Mouse (Mus musculus) testis, adult 2 months (tissue): ENCODE data around the gene Pde4dip. TPM values are rescaled to one million over a fixed set of nuclear protein-coding genes. Genes with fewer than 3 reads are reported as not detected.

Experiments
- H3K27ac ChIP-seq: fragments of 200-500 bp; 2 replicates; pipeline ENCODE4 v1.5.1; 2012; ENCODE audit warnings: low read depth, low read length; ENCODE audit not compliant: control insufficient read depth, insufficient read depth
- H3K27me3 ChIP-seq: fragments of 200-500 bp; 2 replicates; pipeline ENCODE4 v1.6.1; 2012; ENCODE audit warnings: mild to moderate bottlenecking, low read length, moderate library complexity; ENCODE audit not compliant: control insufficient read depth, insufficient read depth
- H3K36me3 ChIP-seq: fragments of 200-500 bp; 2 replicates; pipeline ENCODE4 v1.6.1; 2012; ENCODE audit warnings: mild to moderate bottlenecking, low read length; ENCODE audit not compliant: control insufficient read depth, insufficient read depth
- H3K4me1 ChIP-seq: fragments of 200-500 bp; 2 replicates; pipeline ENCODE4 v1.6.1; 2012; ENCODE audit warnings: low read length; ENCODE audit not compliant: control insufficient read depth, insufficient read depth
- H3K4me3 ChIP-seq: fragments of 200-500 bp; 2 replicates; pipeline ENCODE4 v1.5.1; 2012; ENCODE audit warnings: low read depth, mild to moderate bottlenecking, low read length, moderate library complexity, mixed read lengths; ENCODE audit not compliant: control insufficient read depth
- CTCF ChIP-seq: fragments of 200-500 bp; IDR thresholded peaks from 2 replicates; pipeline ENCODE4 v1.5.1; 2012; ENCODE audit warnings: low read depth, mild to moderate bottlenecking, inconsistent platforms, low read length, moderate library complexity; ENCODE audit not compliant: control insufficient read depth, insufficient read depth, insufficient replicate concordance
- POLR2A ChIP-seq: fragments of 200-500 bp; IDR thresholded peaks from 2 replicates; pipeline ENCODE4 v1.6.1; 2012; ENCODE audit warnings: low read depth, mild to moderate bottlenecking, inconsistent platforms, low read length, moderate library complexity; ENCODE audit not compliant: control insufficient read depth
- polyA plus RNA-seq: library from polyadenylated mRNA; depleted of rRNA; stranded (reverse); fragments of >200 nt; gene quantifications from 2 replicates; pipeline ENCODE4 v1.2.3, GENCODE M21; 2012

The Pde4dip gene
- polyA plus RNA-seq, 1 experiment = 142 TPM

- Histone ChIP-seq H3K4me1 (peaks cover under 1% of the 10 kb centered on the region; the same call in 1 of the 2 replicates), H3K36me3 (peaks cover 2% of the 10 kb centered on the region; the same call in 1 of the 2 replicates), H3K4me3 (no peak overlapping the region), H3K27ac (no peak overlapping the region), H3K27me3 (no peaks in the 10 kb centered on the region)
- no peak for TF ChIP-seq POLR2A
- no peak for TF ChIP-seq CTCF
These were observed 152.9 kb downstream of the Pde4dip start for GRCm38 (mm10) chr3:97735575-97735974.

- Histone ChIP-seq H3K27me3 (no peaks in the 10 kb centered on the region), H3K27ac (no peak overlapping the region), H3K4me3 (no peak overlapping the region), H3K36me3 (no peaks in the 10 kb centered on the region), H3K4me1 (peaks cover 4% of the 10 kb centered on the region)
- TF ChIP-seq POLR2A = no peak
- no peak for TF ChIP-seq CTCF
These were observed 154.2 kb downstream of the Pde4dip start for GRCm38 (mm10) chr3:97734259-97734658.

- H3K27me3 ChIP-seq = no peaks in the 10 kb centered on the region
- H3K4me3 ChIP-seq = no peak overlapping the region
- no peak overlapping the region for H3K27ac ChIP-seq
- TF ChIP-seq CTCF = no peak
- no peak for TF ChIP-seq POLR2A
- H3K4me1 ChIP-seq = peaks cover 4% of the 10 kb centered on the region
- H3K36me3 ChIP-seq = no peaks in the 10 kb centered on the region
These were observed 155.9 kb downstream of the Pde4dip start for GRCm38 (mm10) chr3:97732622-97733021.

- Histone ChIP-seq H3K4me1 (peaks cover 4% of the 10 kb centered on the region), H3K27me3 (no peaks in the 10 kb centered on the region), H3K27ac (no peak overlapping the region), H3K36me3 (no peaks in the 10 kb centered on the region), H3K4me3 (no peak overlapping the region)
- TF ChIP-seq POLR2A = no peak
These were observed 157.9 kb downstream of the Pde4dip start for GRCm38 (mm10) chr3:97730624-97731023.

- no peak overlapping the region for H3K4me3 ChIP-seq
- no peak overlapping the region for H3K27ac ChIP-seq
- TF ChIP-seq POLR2A (no peak), CTCF (no peak)
- peaks cover 4% of the 10 kb centered on the region for H3K4me1 ChIP-seq
- no peaks in the 10 kb centered on the region for H3K27me3 ChIP-seq
- no peaks in the 10 kb centered on the region for H3K36me3 ChIP-seq
These were observed 158.4 kb downstream of the Pde4dip start for GRCm38 (mm10) chr3:97730131-97730530.

GRCm38 (mm10) chr3:97727801-97728200 is 160.7 kb downstream of the Pde4dip start:
- Histone ChIP-seq H3K36me3 (no peaks in the 10 kb centered on the region), H3K4me3 (no peak overlapping the region), H3K27ac (no peak overlapping the region), H3K4me1 (peaks cover 4% of the 10 kb centered on the region), H3K27me3 (no peaks in the 10 kb centered on the region)
- TF ChIP-seq CTCF = no peak
- TF ChIP-seq POLR2A = no peak

GRCm38 (mm10) chr3:97719116-97719515 is 169.4 kb downstream of the Pde4dip start:
- Histone ChIP-seq H3K4me3 (no peak overlapping the region), H3K27ac (no peak overlapping the region), H3K36me3 (no peaks in the 10 kb centered on the region), H3K4me1 (no peaks in the 10 kb centered on the region), H3K27me3 (no peaks in the 10 kb centered on the region)
- TF ChIP-seq CTCF (no peak), POLR2A (no peak)

GRCm38 (mm10) chr3:97715922-97716321 is 172.6 kb downstream of the Pde4dip start:
- Histone ChIP-seq H3K4me3 (no peak overlapping the region), H3K27me3 (no peaks in the 10 kb centered on the region), H3K36me3 (no peaks in the 10 kb centered on the region), H3K4me1 (no peaks in the 10 kb centered on the region), H3K27ac (no peak overlapping the region)
- TF ChIP-seq POLR2A (no peak), CTCF (no peak)
